Mouse (Mus musculus) B cell, adult 2 months (primary cell): ENCODE data around the gene Sat2.
A peak's percentile ranks its signal among the peaks of the same experiment; 100 is the strongest.

Experiments
- DNase-seq, 2 experiments: peaks; one replicate each; pipeline ENCODE4 v3.0.0; 2022

Sat2 gene

GRCm38 (mm10) chr11:69633128-69633866, 11.5 kb downstream of the Sat2 start:
- no peak for DNase-seq

- no peak for DNase-seq
Measured at GRCm38 (mm10) chr11:69635471-69635870, 13.6 kb downstream of the Sat2 start.

- DNase-seq: no peak
Measured at GRCm38 (mm10) chr11:69645860-69646259, 24.0 kb downstream of the Sat2 start.

- no peak for DNase-seq
Measured at GRCm38 (mm10) chr11:69653399-69653798, 31.6 kb downstream of the Sat2 start.

- no peak for DNase-seq
Measured at GRCm38 (mm10) chr11:69654760-69655159, 32.9 kb downstream of the Sat2 start.

GRCm38 (mm10) chr11:69655264-69656064, 33.6 kb downstream of the Sat2 start, which contains the start of gene Sox15:
Gene Sox15 (plus strand): TSS chr11:69655314.
- peak in 1 of 2 experiments; percentile 42 for DNase-seq

GRCm38 (mm10) chr11:69656065-69656455, 34.2 kb downstream of the Sat2 start:
- DNase-seq: no peak

- peak; percentile 74 to 75 for DNase-seq
Measured at GRCm38 (mm10) chr11:69656617-69657461, 35.0 kb downstream of the Sat2 start.

GRCm38 (mm10) chr11:69657462-69657881, 35.6 kb downstream of the Sat2 start:
- DNase-seq: no peak

GRCm38 (mm10) chr11:69661221-69661881, 39.5 kb downstream of the Sat2 start:
- no peak for DNase-seq

GRCm38 (mm10) chr11:69662213-69662966, 40.6 kb downstream of the Sat2 start, which contains the start of gene Mpdu1:
Gene Mpdu1 (minus strand): TSS chr11:69662642.
- peak; percentile 92 to 94 for DNase-seq

- DNase-seq: no peak
Measured at GRCm38 (mm10) chr11:69662967-69663671, 41.3 kb downstream of the Sat2 start.

GRCm38 (mm10) chr11:69663795-69664194, 42.0 kb downstream of the Sat2 start:
- no peak for DNase-seq

GRCm38 (mm10) chr11:69664841-69665240, 43.0 kb downstream of the Sat2 start:
- DNase-seq: no peak

GRCm38 (mm10) chr11:69665457-69665960, 43.7 kb downstream of the Sat2 start:
- no peak for DNase-seq

- peak; percentile 83 to 87 for DNase-seq
Measured at GRCm38 (mm10) chr11:69665961-69666664, 44.3 kb downstream of the Sat2 start, which contains the start of gene Cd68. Gene Cd68 (minus strand): TSS chr11:69666153.

- no peak for DNase-seq
Measured at GRCm38 (mm10) chr11:69666665-69667005, 44.8 kb downstream of the Sat2 start.

GRCm38 (mm10) chr11:69670786-69671725, 49.2 kb downstream of the Sat2 start:
- DNase-seq: peak; percentile 97 to 98

GRCm38 (mm10) chr11:69671726-69672124, 49.9 kb downstream of the Sat2 start:
- no peak for DNase-seq
